14 mouse cellular contexts compared by ENCODE assay signal in the genomic region with DNA sequence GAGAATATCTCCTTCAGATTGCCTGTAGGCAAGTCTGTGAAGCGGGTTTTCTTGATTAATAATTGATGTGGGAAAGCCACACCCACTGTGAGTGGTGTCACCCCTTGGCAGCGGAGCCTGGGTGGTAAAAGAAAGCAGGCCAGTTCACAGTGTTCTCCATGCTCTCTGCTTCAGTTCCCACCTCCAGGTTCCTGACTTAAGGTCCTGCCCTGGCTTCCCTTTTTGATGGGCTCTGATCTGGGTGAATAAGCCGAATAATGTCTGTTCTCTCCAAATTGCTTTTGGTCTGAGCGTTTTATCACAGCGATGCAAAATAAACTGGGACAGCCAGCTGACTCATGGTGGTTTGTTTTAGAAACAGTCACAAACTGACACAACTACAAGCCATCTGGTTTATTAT.
DNase-seq lines count a peak whose midpoint lies in the region; ATAC-seq and TF ChIP-seq lines count a peak whose summit lies in the region.
"Had no signal": no experiment of that assay in that cellular context is flagged by ENCODE, and none has a peak within 500 bp of the region (broad histone marks: within the 10 kb centered on the region; RNA-seq: fewer than 3 reads in every experiment).

No protein-coding gene starts in this region.

- H3K4me2 ChIP-seq in kidney, embryonic 14.5 days (replicated peaks; ENCODE audit: low read depth, low read length) = no peak overlapping the region
- H3K4me2 ChIP-seq: stomach, embryonic 15.5 days had no signal

- no peak overlapping the region for H3K27ac ChIP-seq in kidney, adult 2 months (ENCODE audit: insufficient read depth, low read depth, low read length)
- H3K27ac ChIP-seq in kidney, embryonic 14.5 days (ENCODE audit: low read depth, low read length) = no peak overlapping the region
- H3K27ac ChIP-seq: left cerebral cortex, adult 2 months; macrophage; stomach, embryonic 15.5 days had no signal

- peaks cover 3% of the 10 kb centered on the region; the same call in 1 of the 2 replicates for H3K9me3 ChIP-seq in kidney, embryonic 14.5 days (ENCODE audit: control insufficient read depth, low read length)
- H3K9me3 ChIP-seq: stomach, embryonic 15.5 days had no signal

- no peak for ATAC-seq in kidney, embryonic 14.5 days (ENCODE audit: low FRiP score, low TSS enrichment)
- no peak for ATAC-seq in CD4-positive, CD25-positive, alpha-beta regulatory T cell, adult 4 months
- ATAC-seq: forebrain, embryonic 16.5 days; hindbrain, embryonic 16.5 days had no signal

- H3K4me3 ChIP-seq in kidney, adult 2 months (ENCODE audit: insufficient read depth, low read depth, low read length) = no peak overlapping the region
- H3K4me3 ChIP-seq in kidney, embryonic 14.5 days (ENCODE audit: low read length) = no peak overlapping the region
- H3K4me3 ChIP-seq: left cerebral cortex, adult 2 months; stomach, embryonic 15.5 days had no signal

- peak; percentile 33 for DNase-seq in kidney, adult 2 months
- peak; percentile 7 for DNase-seq in layer of hippocampus, adult 11-12 months (ENCODE audit: low spot score)
- peak; percentile 4 to 11 for DNase-seq in layer of hippocampus, postnatal 25 days (ENCODE audit: extremely low spot score in 1 of 2, low spot score in 1 of 2)
- peak; percentile 68 for DNase-seq in lung, postnatal 25 days (ENCODE audit: low spot score)
- DNase-seq in thymus, postnatal 14 days = no peak
- DNase-seq: adrenal gland, postnatal 25 days; midbrain, embryonic 14.5 days had no signal

- H3K9ac ChIP-seq in kidney, embryonic 14.5 days (ENCODE audit: low read depth, low read length) = no peak overlapping the region
- H3K9ac ChIP-seq: stomach, embryonic 15.5 days had no signal

- no peak for TF ChIP-seq CTCF in kidney, adult 2 months (conservative IDR thresholded peaks at IDR 0.05; ENCODE audit: insufficient read depth, insufficient read length, low read depth, low read length)

- H3K4me1 ChIP-seq in kidney, adult 2 months (ENCODE audit: control insufficient read depth, insufficient read depth, low read length) = no peaks in the 10 kb centered on the region; the same call in 1 of the 2 replicates
- no peaks in the 10 kb centered on the region for H3K4me1 ChIP-seq in kidney, embryonic 14.5 days (ENCODE audit: control insufficient read depth, insufficient read depth, low read length)
- H3K4me1 ChIP-seq: stomach, embryonic 15.5 days had no signal

- H3K36me3 ChIP-seq in kidney, adult 2 months (ENCODE audit: control insufficient read depth, insufficient read depth, low read length) = no peaks in the 10 kb centered on the region
- H3K36me3 ChIP-seq in kidney, embryonic 14.5 days (ENCODE audit: control insufficient read depth, insufficient read depth, low read length) = no peaks in the 10 kb centered on the region
- H3K36me3 ChIP-seq: stomach, embryonic 15.5 days had no signal

- no peaks in the 10 kb centered on the region for H3K27me3 ChIP-seq in kidney, adult 2 months (replicated peaks; ENCODE audit: control insufficient read depth, insufficient read depth, low read length)
- H3K27me3 ChIP-seq in kidney, embryonic 14.5 days (ENCODE audit: control insufficient read depth, insufficient read depth, low read length) = no peaks in the 10 kb centered on the region
- H3K27me3 ChIP-seq: stomach, embryonic 15.5 days had no signal

- no peak for TF ChIP-seq POLR2A in kidney, adult 2 months (IDR thresholded peaks at IDR 0.05; ENCODE audit: low read depth, low read length)

- 56% methylated on average over 5 of the region's 5 CpGs for WGBS in kidney, adult 2 months
- 85% methylated on average over 5 of the region's 5 CpGs for WGBS in kidney, embryonic 14.5 days
